Mouse (Mus musculus) cerebellum, adult 2 months (tissue): ENCODE data around the gene Lgals1.

Source experiments
- CTCF ChIP-seq: fragments of 200-500 bp; IDR thresholded peaks from 2 replicates; pipeline ENCODE4 v1.5.1; 2011; ENCODE audit warnings: low read depth, mild to moderate bottlenecking, control low read depth, low read length, moderate library complexity, borderline replicate concordance; ENCODE audit not compliant: insufficient read depth
- POLR2A ChIP-seq: fragments of 200-500 bp; IDR thresholded peaks from 2 replicates; pipeline ENCODE4 v1.6.1; 2011; ENCODE audit warnings: low read length, control low read depth, borderline replicate concordance; ENCODE audit not compliant: insufficient read depth

- TF ChIP-seq POLR2A (no peak), CTCF (no peak)
Observed at GRCm38 (mm10) chr15:78916052-78916826, 10.3 kb upstream of the Lgals1 start.
